Mouse (Mus musculus): ENCODE data around the gene Tymp. TPM values are rescaled to one million over a fixed set of nuclear protein-coding genes. Genes with fewer than 3 reads are reported as not detected.

Tymp gene
- 1.2 and 1.5 TPM in 2 replicates for polyA plus RNA-seq (2016; fragmentation: Nextera tagmentation; extraction: Ambion mirVana)

- H3K36me3 ChIP-seq = peaks cover 8% of the 10 kb centered on the region; the same call in 1 of the 2 replicates
- no peak within 1 kb of the TSS for H3K4me3 ChIP-seq
- H3K9ac ChIP-seq = no peak within 1 kb of the TSS
- whole genome bisulfite sequencing = 13% methylated on average over 16 of the region's 16 CpGs
- ATAC-seq (ENCODE audit: insufficient number of reproducible peaks, insufficient read depth, low FRiP score, low TSS enrichment) = no peak
- H3K4me1 ChIP-seq = peaks cover 26% of the 10 kb centered on the region
- no peak within 1 kb of the TSS for H3K27ac ChIP-seq
- H3K27me3 ChIP-seq = peaks cover 45% of the 10 kb centered on the region
- H3K9me3 ChIP-seq = no peaks in the 10 kb centered on the region
- H3K4me2 ChIP-seq (replicated peaks) = peak within 1 kb of the TSS; percentile 0
Measured at GRCm38 (mm10) chr15:89376957-89377356, at the start of gene Tymp. Gene Tymp (minus strand): TSS chr15:89377039.

GRCm38 (mm10) chr15:89425711-89426121, 48.9 kb upstream of the Tymp start, which contains the start of gene Cpt1b:
Gene Cpt1b (minus strand): TSS chr15:89425863.
- H3K27ac ChIP-seq = no peak within 1 kb of the TSS
- no peak for ATAC-seq (ENCODE audit: insufficient number of reproducible peaks, insufficient read depth, low FRiP score, low TSS enrichment)
- no peaks in the 10 kb centered on the region for H3K9me3 ChIP-seq
- 24% methylated on average over 6 of the region's 6 CpGs for WGBS
- H3K4me3 ChIP-seq = no peak within 1 kb of the TSS
- peaks cover 19% of the 10 kb centered on the region for H3K36me3 ChIP-seq
- H3K4me1 ChIP-seq = peaks cover 16% of the 10 kb centered on the region
- H3K4me2 ChIP-seq (replicated peaks) = 0 out of 2 replicates have a peak within 1 kb of the TSS, but pooled peaks have one; percentile 12
- no peak within 1 kb of the TSS for H3K9ac ChIP-seq
- 0 out of 2 replicates have a peak, but pooled peaks cover 2% of the 10 kb centered on the region for H3K27me3 ChIP-seq

GRCm38 (mm10) chr15:89424621-89425020, 47.8 kb upstream of the Tymp start:
- no peak for ATAC-seq (ENCODE audit: insufficient number of reproducible peaks, insufficient read depth, low FRiP score, low TSS enrichment)
- H3K4me2 ChIP-seq (replicated peaks) = no peak overlapping the region
- peaks cover 22% of the 10 kb centered on the region for H3K36me3 ChIP-seq
- no peak overlapping the region for H3K9ac ChIP-seq
- H3K4me3 ChIP-seq = no peak overlapping the region
- H3K27ac ChIP-seq = no peak overlapping the region
- H3K27me3 ChIP-seq = 0 out of 2 replicates have a peak, but pooled peaks cover 2% of the 10 kb centered on the region
- WGBS = 85% methylated on average over 8 of the region's 8 CpGs
- H3K9me3 ChIP-seq = no peaks in the 10 kb centered on the region
- H3K4me1 ChIP-seq = peaks cover 13% of the 10 kb centered on the region

GRCm38 (mm10) chr15:89421938-89422337, 45.1 kb upstream of the Tymp start:
- ATAC-seq (ENCODE audit: insufficient number of reproducible peaks, insufficient read depth, low FRiP score, low TSS enrichment) = no peak
- no peak overlapping the region for H3K4me2 ChIP-seq (replicated peaks)
- H3K9me3 ChIP-seq = no peaks in the 10 kb centered on the region
- H3K27me3 ChIP-seq = 0 out of 2 replicates have a peak, but pooled peaks cover 2% of the 10 kb centered on the region
- H3K9ac ChIP-seq = no peak overlapping the region
- peaks cover 20% of the 10 kb centered on the region for H3K36me3 ChIP-seq
- H3K4me3 ChIP-seq = no peak overlapping the region
- H3K27ac ChIP-seq = no peak overlapping the region
- 90% methylated on average over 9 of the region's 9 CpGs for WGBS
- H3K4me1 ChIP-seq = peaks cover 7% of the 10 kb centered on the region; the same call in 1 of the 2 replicates

GRCm38 (mm10) chr15:89415282-89415681, 38.4 kb upstream of the Tymp start:
- no peak overlapping the region for H3K4me2 ChIP-seq (replicated peaks)
- ATAC-seq (ENCODE audit: insufficient number of reproducible peaks, insufficient read depth, low FRiP score, low TSS enrichment) = no peak
- WGBS = 87% methylated on average over 8 of the region's 8 CpGs
- H3K4me1 ChIP-seq = no peaks in the 10 kb centered on the region
- peaks cover 5% of the 10 kb centered on the region; the same call in 1 of the 2 replicates for H3K36me3 ChIP-seq
- H3K27ac ChIP-seq = no peak overlapping the region
- no peaks in the 10 kb centered on the region for H3K27me3 ChIP-seq
- H3K9me3 ChIP-seq = 0 out of 2 replicates have a peak, but pooled peaks cover 1% of the 10 kb centered on the region
- H3K9ac ChIP-seq = no peak overlapping the region
- H3K4me3 ChIP-seq = no peak overlapping the region

GRCm38 (mm10) chr15:89410118-89410517, 33.3 kb upstream of the Tymp start, which contains the start of gene Syce3:
Gene Syce3 (minus strand): TSS chr15:89410503.
- no peak within 1 kb of the TSS for H3K4me2 ChIP-seq (replicated peaks)
- 0 out of 2 replicates have a peak, but pooled peaks have one; percentile 35 for ATAC-seq (ENCODE audit: insufficient number of reproducible peaks, insufficient read depth, low FRiP score, low TSS enrichment)
- H3K4me1 ChIP-seq = no peaks in the 10 kb centered on the region
- H3K4me3 ChIP-seq = no peak within 1 kb of the TSS
- no peak within 1 kb of the TSS for H3K9ac ChIP-seq
- H3K9me3 ChIP-seq = 0 out of 2 replicates have a peak, but pooled peaks cover 7% of the 10 kb centered on the region
- no peaks in the 10 kb centered on the region for H3K36me3 ChIP-seq
- H3K27ac ChIP-seq = no peak within 1 kb of the TSS
- 87% methylated on average over 24 of the region's 24 CpGs for WGBS
- no peaks in the 10 kb centered on the region for H3K27me3 ChIP-seq

- Histone ChIP-seq H3K27ac (no peak overlapping the region), H3K27me3 (no peaks in the 10 kb centered on the region), H3K4me2 (replicated peaks) (no peak overlapping the region), H3K9me3 (0 out of 2 replicates have a peak, but pooled peaks cover 7% of the 10 kb centered on the region), H3K4me1 (no peaks in the 10 kb centered on the region), H3K9ac (no peak overlapping the region), H3K36me3 (no peaks in the 10 kb centered on the region), H3K4me3 (no peak overlapping the region)
- no peak for ATAC-seq (ENCODE audit: insufficient number of reproducible peaks, insufficient read depth, low FRiP score, low TSS enrichment)
Measured at GRCm38 (mm10) chr15:89406691-89407090, 29.9 kb upstream of the Tymp start.

- Histone ChIP-seq H3K36me3 (no peaks in the 10 kb centered on the region), H3K9ac (no peak overlapping the region), H3K4me3 (no peak overlapping the region), H3K9me3 (0 out of 2 replicates have a peak, but pooled peaks cover 4% of the 10 kb centered on the region), H3K27ac (no peak overlapping the region), H3K27me3 (no peaks in the 10 kb centered on the region), H3K4me1 (no peaks in the 10 kb centered on the region), H3K4me2 (replicated peaks) (no peak overlapping the region)
- ATAC-seq (ENCODE audit: insufficient number of reproducible peaks, insufficient read depth, low FRiP score, low TSS enrichment) = no peak
- WGBS = 81% methylated on average over 10 of the region's 10 CpGs
Measured at GRCm38 (mm10) chr15:89404831-89405623, 28.2 kb upstream of the Tymp start.

- Histone ChIP-seq H3K9me3 (no peaks in the 10 kb centered on the region), H3K4me2 (replicated peaks) (no peak overlapping the region), H3K4me3 (no peak overlapping the region), H3K9ac (no peak overlapping the region), H3K4me1 (no peaks in the 10 kb centered on the region), H3K36me3 (no peaks in the 10 kb centered on the region), H3K27me3 (no peaks in the 10 kb centered on the region), H3K27ac (no peak overlapping the region)
- WGBS = 85% methylated on average over 1 of the region's 1 CpGs
- ATAC-seq (ENCODE audit: insufficient number of reproducible peaks, insufficient read depth, low FRiP score, low TSS enrichment) = no peak
Measured at GRCm38 (mm10) chr15:89402471-89402870, 25.6 kb upstream of the Tymp start.

- Histone ChIP-seq H3K4me2 (replicated peaks) (no peak overlapping the region), H3K9ac (no peak overlapping the region), H3K27me3 (no peaks in the 10 kb centered on the region), H3K9me3 (no peaks in the 10 kb centered on the region), H3K4me3 (no peak overlapping the region), H3K36me3 (no peaks in the 10 kb centered on the region), H3K4me1 (no peaks in the 10 kb centered on the region), H3K27ac (no peak overlapping the region)
- ATAC-seq (ENCODE audit: insufficient number of reproducible peaks, insufficient read depth, low FRiP score, low TSS enrichment) = no peak
- WGBS = 53% methylated on average over 1 of the region's 1 CpGs
Measured at GRCm38 (mm10) chr15:89399716-89400115, 22.9 kb upstream of the Tymp start.

- no peak for ATAC-seq (ENCODE audit: insufficient number of reproducible peaks, insufficient read depth, low FRiP score, low TSS enrichment)
- H3K9ac ChIP-seq = no peak overlapping the region
- 82% methylated on average over 2 of the region's 2 CpGs for WGBS
- no peak overlapping the region for H3K27ac ChIP-seq
- no peaks in the 10 kb centered on the region for H3K9me3 ChIP-seq
- no peak overlapping the region for H3K4me2 ChIP-seq (replicated peaks)
- no peak overlapping the region for H3K4me3 ChIP-seq
- H3K4me1 ChIP-seq = no peaks in the 10 kb centered on the region
- no peaks in the 10 kb centered on the region for H3K27me3 ChIP-seq
- H3K36me3 ChIP-seq = no peaks in the 10 kb centered on the region
Measured at GRCm38 (mm10) chr15:89398146-89398545, 21.3 kb upstream of the Tymp start.

- Histone ChIP-seq H3K9me3 (no peaks in the 10 kb centered on the region), H3K4me3 (no peak overlapping the region), H3K36me3 (no peaks in the 10 kb centered on the region), H3K27ac (no peak overlapping the region), H3K4me2 (replicated peaks) (no peak overlapping the region), H3K9ac (no peak overlapping the region), H3K27me3 (no peaks in the 10 kb centered on the region), H3K4me1 (no peaks in the 10 kb centered on the region)
- ATAC-seq (ENCODE audit: insufficient number of reproducible peaks, insufficient read depth, low FRiP score, low TSS enrichment) = no peak
- 88% methylated on average over 4 of the region's 4 CpGs for WGBS
Measured at GRCm38 (mm10) chr15:89396883-89397282, 20.0 kb upstream of the Tymp start.
